Mouse (Mus musculus) hindbrain, embryonic 11.5 days (tissue): ENCODE results near the gene Ranbp6. TPM values are rescaled to one million over a fixed set of nuclear protein-coding genes. Genes with fewer than 3 reads are reported as not detected.

Experiments used
- ATAC-seq: fragments of 200-750 bp; cut with Nextera tagmentation; 2 replicates; pipeline ENCODE4 v1.8.0; 2017; ENCODE audit warnings: mild to moderate bottlenecking, moderate TSS enrichment, moderate library complexity; ENCODE audit not compliant: low FRiP score
- DNase-seq: peaks from one replicate; pipeline ENCODE4 v3.0.0-alpha.2; 2015; ENCODE audit warnings: low spot score
- H3K27ac ChIP-seq: fragments of 300-500 bp; sonication (generic); 2 replicates; pipeline ENCODE4 v1.5.1; 2014; ENCODE audit warnings: mild to moderate bottlenecking, low read depth, low read length
- H3K27me3 ChIP-seq: fragments of 300-500 bp; sonication (generic); 2 replicates; pipeline ENCODE4 v1.6.1; 2014; ENCODE audit warnings: mild to moderate bottlenecking, low read length, moderate library complexity, mixed read lengths; ENCODE audit not compliant: control insufficient read depth, insufficient read depth
- H3K36me3 ChIP-seq: fragments of 300-500 bp; sonication (generic); 2 replicates; pipeline ENCODE4 v1.6.1; 2014; ENCODE audit warnings: mild to moderate bottlenecking, low read length, moderate library complexity, mixed read lengths; ENCODE audit not compliant: control insufficient read depth, insufficient read depth
- H3K4me1 ChIP-seq: fragments of 300-500 bp; sonication (generic); replicated peaks from 2 replicates; pipeline ENCODE4 v1.6.1; 2014; ENCODE audit warnings: low read length, mixed read lengths; ENCODE audit not compliant: control insufficient read depth, insufficient read depth
- H3K4me2 ChIP-seq: fragments of 300-500 bp; sonication (generic); replicated peaks from 2 replicates; pipeline ENCODE4 v1.6.1; 2014; ENCODE audit warnings: mild to moderate bottlenecking, low read depth, low read length
- H3K4me3 ChIP-seq: fragments of 300-500 bp; sonication (generic); 2 replicates; pipeline ENCODE4 v1.5.1; 2014; ENCODE audit warnings: low read depth, low read length
- H3K9ac ChIP-seq: fragments of 300-500 bp; sonication (generic); 2 replicates; pipeline ENCODE4 v1.6.1; 2014; ENCODE audit warnings: low read depth, low read length
- H3K9me3 ChIP-seq: fragments of 300-500 bp; sonication (generic); 2 replicates; pipeline ENCODE4 v1.6.1; 2016; ENCODE audit warnings: low read length; ENCODE audit not compliant: control insufficient read depth
- WGBS: fragments of 180-500 bp; shearing (Covaris S2); extraction: QIAGEN DNeasy Blood & Tissue Kit; methylation state at CpG from one replicate; pipeline ENCODE4 v1.1.7; 2014; 5-methylcytosine and 5-hydroxymethylcytosine counted together
- polyA plus RNA-seq: library from polyadenylated mRNA; unstranded; fragments of >200 nt; fragmentation: Nextera tagmentation; extraction: Ambion mirVana; gene quantifications from 2 replicates; pipeline ENCODE4 v1.2.1, GENCODE M21; 2014

Ranbp6 gene
- 41.1 and 45.1 TPM in 2 replicates for polyA plus RNA-seq

DNA sequence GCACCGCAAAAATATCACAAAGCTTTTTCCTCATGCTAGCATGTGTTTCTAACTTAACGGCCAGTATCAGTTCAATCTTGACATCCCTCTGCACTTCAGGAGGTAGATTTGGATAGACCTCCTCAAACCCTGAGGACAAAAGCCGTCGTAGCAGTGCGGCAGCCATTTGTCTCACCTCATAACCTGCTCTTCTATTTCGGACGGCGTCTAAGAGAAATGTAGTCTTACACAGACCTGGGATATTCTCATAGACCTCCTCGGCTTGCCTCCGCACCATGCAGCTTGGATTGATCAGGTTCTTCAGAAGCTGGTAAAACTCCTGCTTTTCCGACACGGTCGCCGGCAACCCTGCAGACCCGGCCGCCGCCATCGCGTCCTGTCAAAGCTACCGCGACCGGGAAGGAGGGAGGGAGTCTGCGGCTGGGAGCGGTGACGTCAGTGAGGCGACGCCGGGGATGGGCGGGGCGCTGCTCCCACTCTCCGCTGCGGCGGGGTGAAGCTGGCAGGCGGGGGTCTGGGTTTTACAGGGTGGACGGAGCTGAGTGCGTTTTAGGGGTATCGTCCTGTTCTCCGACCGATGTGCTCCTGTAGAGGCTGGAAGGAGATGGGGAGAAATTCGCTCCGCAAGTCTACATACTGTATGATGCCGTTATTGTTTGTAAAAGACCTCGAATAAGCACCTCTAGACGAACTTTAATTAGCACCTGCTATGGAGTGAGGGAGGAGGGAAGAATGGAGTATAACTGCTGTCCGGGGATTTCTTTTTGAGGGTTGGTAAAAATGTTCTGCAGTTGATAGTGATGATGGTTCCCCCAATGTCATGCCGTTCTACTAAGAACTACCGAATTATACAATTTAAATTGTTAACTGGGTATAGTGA, at the start of gene Ranbp6:
Gene Ranbp6 (minus strand): TSS at position 394 of the 880 bp plus-strand sequence.
- Histone ChIP-seq H3K36me3 (no peaks in the 10 kb centered on the region), H3K27ac (peak within 1 kb of the TSS; percentile 53), H3K4me2 (peak within 1 kb of the TSS; percentile 63), H3K9ac (peak within 1 kb of the TSS; percentile 69), H3K9me3 (no peaks in the 10 kb centered on the region), H3K4me1 (no peaks in the 10 kb centered on the region), H3K4me3 (peak within 1 kb of the TSS; percentile 78), H3K27me3 (no peaks in the 10 kb centered on the region)
- DNase-seq (peak; percentile 94), ATAC-seq (peak; percentile 96)
- under 1% methylated on average over 47 of the region's 47 CpGs for WGBS

DNA sequence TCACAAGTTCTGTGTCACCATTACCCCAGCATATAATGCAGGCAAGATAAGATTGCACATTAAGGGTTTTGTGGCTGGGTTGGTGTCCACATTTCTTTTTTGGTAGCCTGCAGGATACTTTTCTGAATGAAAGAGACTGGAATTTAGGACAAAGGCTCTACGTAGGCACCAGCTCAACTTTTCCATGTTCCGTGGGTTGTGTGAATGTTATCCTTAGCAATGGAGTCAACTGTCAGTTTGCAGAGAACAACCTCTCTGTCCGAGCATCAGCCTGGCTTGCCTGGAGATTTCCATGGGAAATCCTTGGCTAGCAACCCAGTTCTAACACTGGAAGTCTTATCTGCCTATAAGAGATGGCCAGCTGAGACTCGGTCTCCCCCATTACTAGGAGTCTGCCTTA, 48.0 kb upstream of the Ranbp6 start:
- no peak for DNase-seq
- 89% methylated on average over 4 of the region's 4 CpGs for WGBS
- no peak overlapping the region for H3K27ac ChIP-seq

GRCm38 (mm10) chr19:29857267-29857666, 44.5 kb upstream of the Ranbp6 start:
- DNase-seq, result no peak
- no peaks in the 10 kb centered on the region for H3K36me3 ChIP-seq
- no peaks in the 10 kb centered on the region for H3K27me3 ChIP-seq
- H3K9ac ChIP-seq, result no peak overlapping the region
- H3K27ac ChIP-seq, result no peak overlapping the region
- ATAC-seq, result no peak
- no peaks in the 10 kb centered on the region for H3K4me1 ChIP-seq
- WGBS, result 91% methylated on average over 5 of the region's 5 CpGs
- no peak overlapping the region for H3K4me2 ChIP-seq
- H3K9me3 ChIP-seq, result no peaks in the 10 kb centered on the region
- H3K4me3 ChIP-seq, result no peak overlapping the region

More for the DNA sequence above, 48.0 kb upstream of the Ranbp6 start:
- ATAC-seq, result no peak
- Histone ChIP-seq H3K4me1 (no peaks in the 10 kb centered on the region), H3K27me3 (no peaks in the 10 kb centered on the region), H3K4me3 (no peak overlapping the region), H3K4me2 (no peak overlapping the region), H3K9me3 (no peaks in the 10 kb centered on the region), H3K36me3 (no peaks in the 10 kb centered on the region), H3K9ac (no peak overlapping the region)

DNA sequence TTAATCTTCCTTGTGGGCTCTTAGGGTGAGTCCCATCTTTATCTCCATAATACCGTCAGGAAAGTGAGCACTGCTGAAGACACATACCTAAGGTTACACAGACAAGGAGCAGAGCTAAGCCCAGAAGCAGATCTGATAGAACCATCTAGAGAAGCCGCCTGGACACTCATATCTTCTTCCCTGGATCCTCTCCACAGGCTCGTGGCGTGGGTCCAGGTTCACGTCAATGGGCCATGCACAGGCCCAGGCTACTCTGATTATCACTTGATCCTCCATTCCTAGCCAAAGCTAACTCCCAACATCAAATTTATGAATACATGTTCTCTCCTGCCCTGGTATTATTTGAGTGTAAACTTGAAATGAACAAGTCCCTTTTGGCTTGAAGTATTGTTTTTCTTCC, 40.9 kb upstream of the Ranbp6 start:
- ATAC-seq (no peak), DNase-seq (no peak)
- H3K27ac ChIP-seq, result no peak overlapping the region
- H3K4me2 ChIP-seq, result no peak overlapping the region
- H3K4me3 ChIP-seq, result no peak overlapping the region
- no peaks in the 10 kb centered on the region for H3K4me1 ChIP-seq
- no peaks in the 10 kb centered on the region for H3K9me3 ChIP-seq
- H3K9ac ChIP-seq, result no peak overlapping the region
- WGBS, result 94% methylated on average over 5 of the region's 5 CpGs
- H3K27me3 ChIP-seq, result no peaks in the 10 kb centered on the region
- H3K36me3 ChIP-seq, result no peaks in the 10 kb centered on the region

- WGBS, result 70% methylated on average over 12 of the region's 12 CpGs
- DNase-seq, result no peak
- no peak overlapping the region for H3K9ac ChIP-seq
Measured at GRCm38 (mm10) chr19:29851036-29851690, 38.4 kb upstream of the Ranbp6 start.

DNA sequence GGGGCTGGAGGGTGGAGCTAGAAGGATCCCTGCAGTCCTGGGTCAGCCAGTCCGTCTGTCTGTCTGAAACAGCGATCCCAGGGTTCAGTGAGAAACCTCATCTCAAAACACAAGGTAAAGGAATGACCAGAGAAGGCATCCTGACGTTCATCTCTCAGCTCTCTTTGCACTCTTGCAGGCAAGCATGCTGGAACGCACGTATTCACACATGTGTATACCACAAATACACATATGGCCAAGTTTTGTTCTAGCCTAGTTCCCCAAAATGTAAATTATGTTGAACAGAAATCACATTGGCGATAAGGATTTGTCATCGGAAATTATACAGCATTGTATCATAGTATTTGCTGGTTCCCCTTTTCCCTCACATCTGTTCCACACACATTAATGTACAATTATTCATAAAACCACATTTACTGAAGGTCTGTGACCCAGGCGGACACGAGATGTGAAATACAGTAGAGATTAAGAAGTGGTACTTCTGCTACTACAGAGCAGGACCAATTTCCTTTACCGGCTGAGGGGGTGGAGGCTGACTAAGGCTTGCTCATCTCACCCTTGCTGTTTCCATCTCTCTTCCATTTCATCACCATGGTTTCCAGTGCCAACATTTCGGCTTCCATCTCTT, 37.3 kb upstream of the Ranbp6 start:
- no peaks in the 10 kb centered on the region for H3K9me3 ChIP-seq
- no peak overlapping the region for H3K4me3 ChIP-seq
- H3K27ac ChIP-seq, result no peak overlapping the region
- 85% methylated on average over 11 of the region's 11 CpGs for WGBS
- no peaks in the 10 kb centered on the region for H3K27me3 ChIP-seq
- H3K9ac ChIP-seq, result no peak overlapping the region
- H3K4me1 ChIP-seq, result no peaks in the 10 kb centered on the region
- DNase-seq, result no peak
- no peak overlapping the region for H3K4me2 ChIP-seq
- no peak for ATAC-seq
- no peaks in the 10 kb centered on the region for H3K36me3 ChIP-seq

More at GRCm38 (mm10) chr19:29851036-29851690, 38.4 kb upstream of the Ranbp6 start:
- H3K4me3 ChIP-seq, result no peak overlapping the region
- no peak overlapping the region for H3K4me2 ChIP-seq
- no peaks in the 10 kb centered on the region for H3K9me3 ChIP-seq
- no peaks in the 10 kb centered on the region for H3K36me3 ChIP-seq
- ATAC-seq, result no peak
- H3K27ac ChIP-seq, result no peak overlapping the region
- H3K27me3 ChIP-seq, result no peaks in the 10 kb centered on the region
- H3K4me1 ChIP-seq, result no peaks in the 10 kb centered on the region

DNA sequence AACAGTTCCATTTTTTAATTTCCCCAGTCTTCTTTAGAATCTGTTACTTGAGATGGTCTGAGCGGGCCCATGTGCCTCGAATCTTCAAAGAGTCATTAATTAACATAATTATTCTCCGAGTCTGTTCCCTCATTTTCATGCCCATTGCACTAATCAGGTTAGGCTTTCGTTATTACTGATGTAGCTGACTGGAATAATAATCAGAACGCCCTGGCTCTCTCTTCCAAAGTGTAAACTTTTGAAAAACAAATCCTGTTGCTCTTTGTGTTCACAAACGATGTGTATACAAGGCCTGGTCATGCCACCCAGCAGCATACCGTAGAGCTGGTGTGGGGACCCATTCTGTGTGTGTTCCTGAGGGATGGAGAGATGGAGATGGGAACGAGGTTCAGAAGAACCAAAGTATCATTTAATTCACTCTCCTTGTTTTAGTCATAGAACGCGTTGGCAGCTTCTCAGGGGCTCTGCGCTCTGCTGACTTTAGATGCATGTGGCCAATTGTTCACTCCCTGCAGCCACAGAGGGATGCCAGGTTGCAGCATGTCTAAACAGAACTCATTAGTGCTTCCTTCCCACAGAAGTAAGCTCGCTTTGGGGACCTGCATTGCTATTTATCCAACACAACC, 31.4 kb upstream of the Ranbp6 start:
- H3K27me3 ChIP-seq, result no peaks in the 10 kb centered on the region
- no peaks in the 10 kb centered on the region for H3K4me1 ChIP-seq
- 52% methylated on average over 12 of the region's 12 CpGs for WGBS
- H3K4me3 ChIP-seq, result no peak overlapping the region
- H3K27ac ChIP-seq, result peak overlapping the region; percentile 56; the same call in 1 of the 2 replicates
- H3K4me2 ChIP-seq, result no peak overlapping the region
- H3K9me3 ChIP-seq, result no peaks in the 10 kb centered on the region
- H3K36me3 ChIP-seq, result no peaks in the 10 kb centered on the region
- DNase-seq, result peak; percentile 21
- peak; percentile 71 for ATAC-seq
- no peak overlapping the region for H3K9ac ChIP-seq

DNA sequence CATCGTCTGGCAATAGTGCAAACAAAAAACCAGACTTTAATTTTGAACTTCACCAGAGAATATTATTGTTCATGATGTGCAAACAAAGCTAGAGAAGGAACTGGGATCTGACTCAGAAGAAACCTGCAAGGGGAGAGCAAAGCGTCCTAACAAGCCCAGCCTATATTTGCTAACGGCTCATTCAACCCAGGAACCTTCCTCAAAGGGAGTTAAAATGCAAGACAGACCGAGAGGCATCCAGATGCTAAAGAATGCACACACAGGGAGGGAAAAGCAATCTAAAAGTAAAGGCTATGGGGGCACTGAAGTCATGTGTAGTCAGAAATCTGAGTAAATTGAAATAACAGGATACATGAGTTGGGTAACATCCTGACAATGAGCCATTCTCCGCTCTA, 30.9 kb upstream of the Ranbp6 start:
- Histone ChIP-seq H3K27me3 (no peaks in the 10 kb centered on the region), H3K36me3 (no peaks in the 10 kb centered on the region), H3K4me1 (no peaks in the 10 kb centered on the region), H3K9ac (no peak overlapping the region), H3K4me2 (no peak overlapping the region), H3K9me3 (no peaks in the 10 kb centered on the region), H3K27ac (peak overlapping the region; percentile 56; the same call in 1 of the 2 replicates), H3K4me3 (no peak overlapping the region)
- WGBS, result 46% methylated on average over 5 of the region's 5 CpGs
- no peak for DNase-seq
- no peak for ATAC-seq
